9 mouse cellular contexts compared by ENCODE assay signal in the genomic region with DNA sequence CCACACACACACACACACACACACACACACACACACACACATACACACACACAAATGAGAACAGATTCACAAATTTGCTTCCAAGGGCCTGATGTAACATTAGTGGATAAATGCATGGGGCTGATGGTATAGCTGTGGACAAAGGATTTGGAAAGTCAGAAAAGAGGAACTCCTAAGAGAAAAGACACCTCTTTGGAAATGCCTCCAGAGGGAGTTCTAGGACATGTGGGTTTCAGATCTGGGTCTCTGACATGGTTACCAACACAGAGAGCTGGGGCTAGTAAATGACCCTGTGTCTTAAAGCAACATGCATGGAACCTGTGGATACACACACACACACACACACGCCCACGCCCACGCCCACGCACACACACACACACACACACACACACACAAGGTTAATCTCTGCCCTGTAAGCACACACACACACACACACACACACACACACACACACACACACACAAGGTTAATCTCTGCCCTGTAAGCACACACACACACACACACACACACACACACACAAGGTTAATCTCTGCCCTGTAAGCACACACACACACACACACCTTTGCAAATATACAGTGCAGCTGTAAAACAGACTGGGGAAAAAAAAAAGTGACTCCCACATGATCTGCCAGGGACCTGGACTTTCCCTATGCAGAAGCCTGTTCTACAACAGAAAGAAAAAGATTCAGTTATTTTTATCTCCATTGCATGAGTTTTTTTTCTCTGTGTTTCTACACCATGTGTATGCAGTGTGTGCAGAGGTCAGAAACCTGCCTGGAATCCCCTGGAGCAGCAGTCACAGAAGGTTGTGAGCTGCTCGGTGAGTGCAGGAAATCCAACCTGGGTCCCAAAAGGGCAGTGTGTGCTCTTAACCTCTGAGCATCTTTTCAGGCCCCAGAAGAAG. TPM values are rescaled to one million over a fixed set of nuclear protein-coding genes. Genes with fewer than 3 reads are reported as not detected.
DNase-seq lines count a peak whose midpoint lies in the region; ATAC-seq lines count a peak whose summit lies in the region.
"Not testable (repeated sequence)": the region's sequence is repeated elsewhere in the genome, so short reads cannot be mapped to it uniquely, and the experiment has no call there.
"Had no signal": no experiment of that assay in that cellular context is flagged by ENCODE, and none has a peak within 500 bp of the region (broad histone marks: within the 10 kb centered on the region; RNA-seq: fewer than 3 reads in every experiment).

No protein-coding gene starts in this region.

- DNase-seq in forebrain, embryonic 14.5 days (ENCODE audit: low spot score); liver, embryonic 11.5 days (ENCODE audit: low spot score); midbrain, embryonic 10.5 days (ENCODE audit: low spot score): not testable (repeated sequence)

- not testable (repeated sequence) for H3K4me3 ChIP-seq in embryonic facial prominence, embryonic 12.5 days; forebrain, embryonic 14.5 days (ENCODE audit: low read depth, low read length); hindbrain, embryonic 13.5 days; liver, embryonic 11.5 days (ENCODE audit: low read depth, low read length); stomach, embryonic 14.5 days (ENCODE audit: low read depth, low read length)
- H3K4me3 ChIP-seq in heart, embryonic 12.5 days, result peak overlapping the region; percentile 25; the same call in 1 of the 2 replicates
- 0 out of 2 replicates have a peak overlapping the region, but pooled peaks have one; percentile 10 for H3K4me3 ChIP-seq in kidney, embryonic 15.5 days (replicated peaks)
- H3K4me3 ChIP-seq in midbrain, embryonic 10.5 days, result peak overlapping the region; percentile 24; the same call in 1 of the 2 replicates

- H3K27me3 ChIP-seq in embryonic facial prominence, embryonic 12.5 days; forebrain, embryonic 14.5 days (replicated peaks; ENCODE audit: control insufficient read depth, insufficient read depth, low read length); heart, embryonic 12.5 days (replicated peaks); hindbrain, embryonic 13.5 days; kidney, embryonic 15.5 days; liver, embryonic 11.5 days (replicated peaks; ENCODE audit: control insufficient read depth, insufficient read depth, low read length); midbrain, embryonic 10.5 days (ENCODE audit: low read depth, poor library complexity, severe bottlenecking); stomach, embryonic 14.5 days (ENCODE audit: control insufficient read depth, insufficient read depth, low read length): not testable (repeated sequence)

- peak overlapping the region; percentile 35 for H3K4me2 ChIP-seq in embryonic facial prominence, embryonic 12.5 days (replicated peaks)
- peak overlapping the region; percentile 18; the same call in 1 of the 2 replicates for H3K4me2 ChIP-seq in forebrain, embryonic 14.5 days (ENCODE audit: low read length)
- H3K4me2 ChIP-seq in heart, embryonic 12.5 days, result peak overlapping the region; percentile 51
- H3K4me2 ChIP-seq in hindbrain, embryonic 13.5 days, result 0 out of 2 replicates have a peak overlapping the region, but pooled peaks have one; percentile 29
- peak overlapping the region; percentile 49 for H3K4me2 ChIP-seq in kidney, embryonic 15.5 days
- 0 out of 2 replicates have a peak overlapping the region, but pooled peaks have one; percentile 14 for H3K4me2 ChIP-seq in liver, embryonic 11.5 days
- 0 out of 2 replicates have a peak overlapping the region, but pooled peaks have one; percentile 23 for H3K4me2 ChIP-seq in stomach, embryonic 14.5 days (replicated peaks; ENCODE audit: low read depth, low read length)

- ATAC-seq in embryonic facial prominence, embryonic 12.5 days (ENCODE audit: insufficient number of reproducible peaks, insufficient read depth, low FRiP score, low TSS enrichment), result 0 out of 2 replicates have a peak, but pooled peaks have one; percentile 56
- ATAC-seq in forebrain, embryonic 14.5 days, result 0 out of 2 replicates have a peak, but pooled peaks have one; percentile 20
- not testable (repeated sequence) for ATAC-seq in heart, embryonic 12.5 days (ENCODE audit: insufficient number of reproducible peaks, low FRiP score); hindbrain, embryonic 13.5 days (ENCODE audit: low FRiP score); kidney, embryonic 15.5 days (replicated peaks; ENCODE audit: low FRiP score); liver, embryonic 11.5 days (replicated peaks; ENCODE audit: low FRiP score)
- peak; percentile 42; the same call in 1 of the 2 replicates for ATAC-seq in stomach, embryonic 14.5 days (ENCODE audit: insufficient number of reproducible peaks, insufficient read depth, low FRiP score, low read depth)

- H3K4me1 ChIP-seq in embryonic facial prominence, embryonic 12.5 days; forebrain, embryonic 14.5 days (ENCODE audit: control insufficient read depth, insufficient read depth, low read length); heart, embryonic 12.5 days (replicated peaks); hindbrain, embryonic 13.5 days (replicated peaks); kidney, embryonic 15.5 days; liver, embryonic 11.5 days (replicated peaks; ENCODE audit: control insufficient read depth, insufficient read depth, low read length); midbrain, embryonic 10.5 days; stomach, embryonic 14.5 days (ENCODE audit: control insufficient read depth, insufficient read depth, low read length): not testable (repeated sequence)

- not testable (repeated sequence) for H3K36me3 ChIP-seq in embryonic facial prominence, embryonic 12.5 days; forebrain, embryonic 14.5 days (ENCODE audit: control insufficient read depth, insufficient read depth, low read length); heart, embryonic 12.5 days; hindbrain, embryonic 13.5 days; kidney, embryonic 15.5 days; liver, embryonic 11.5 days (ENCODE audit: control insufficient read depth, insufficient read depth, low read length); midbrain, embryonic 10.5 days; stomach, embryonic 14.5 days (ENCODE audit: control insufficient read depth, insufficient read depth, low read length)

- not testable (repeated sequence) for H3K9me3 ChIP-seq in embryonic facial prominence, embryonic 12.5 days; forebrain, embryonic 14.5 days (replicated peaks; ENCODE audit: control insufficient read depth, low read length); heart, embryonic 12.5 days (replicated peaks); hindbrain, embryonic 13.5 days; kidney, embryonic 15.5 days (replicated peaks); liver, embryonic 11.5 days (ENCODE audit: control insufficient read depth, low read length); midbrain, embryonic 10.5 days (replicated peaks); stomach, embryonic 14.5 days (ENCODE audit: control insufficient read depth, low read depth, low read length)

- H3K27ac ChIP-seq in embryonic facial prominence, embryonic 12.5 days; forebrain, embryonic 14.5 days (ENCODE audit: low read depth, low read length); heart, embryonic 12.5 days (ENCODE audit: poor library complexity, severe bottlenecking); hindbrain, embryonic 13.5 days; kidney, embryonic 15.5 days; liver, embryonic 11.5 days (ENCODE audit: low read depth, low read length); midbrain, embryonic 10.5 days (replicated peaks); stomach, embryonic 14.5 days (ENCODE audit: low read length): not testable (repeated sequence)

- H3K9ac ChIP-seq in embryonic facial prominence, embryonic 12.5 days; forebrain, embryonic 14.5 days (ENCODE audit: low read length); heart, embryonic 12.5 days; hindbrain, embryonic 13.5 days; kidney, embryonic 15.5 days; liver, embryonic 11.5 days (ENCODE audit: low read depth, low read length); stomach, embryonic 14.5 days (replicated peaks; ENCODE audit: low read depth, low read length): not testable (repeated sequence)

- 40% methylated on average over 5 of the region's 5 CpGs for WGBS in embryonic facial prominence, embryonic 12.5 days
- WGBS in forebrain, embryonic 14.5 days, result 62% methylated on average over 4 of the region's 5 CpGs
- 0% methylated on average over 1 of the region's 5 CpGs for WGBS in heart, embryonic 12.5 days
- 60% methylated on average over 5 of the region's 5 CpGs for WGBS in hindbrain, embryonic 13.5 days
- WGBS in kidney, embryonic 15.5 days, result 54% methylated on average over 5 of the region's 5 CpGs
- WGBS in liver, embryonic 11.5 days, result 64% methylated on average over 4 of the region's 5 CpGs
- WGBS in midbrain, embryonic 10.5 days, result 81% methylated on average over 3 of the region's 5 CpGs
- WGBS in stomach, embryonic 14.5 days, result 52% methylated on average over 4 of the region's 5 CpGs

RNA-seq across cellular contexts. Expression of gene H60b, which starts 14.3 kb away (rescaled TPM):
- polyA plus RNA-seq in embryonic facial prominence, embryonic 12.5 days (2016; fragmentation: Nextera tagmentation; extraction: Ambion mirVana), result 0.37 and 0.73 TPM in 2 replicates
- 0.32 TPM in 1 of 2 replicates, not detected in the other for polyA plus RNA-seq in forebrain, embryonic 14.5 days (2014; fragmentation: Nextera tagmentation; extraction: Ambion mirVana)
- 0.35 and 0.55 TPM in 2 replicates for polyA plus RNA-seq in heart, embryonic 12.5 days (2016; fragmentation: Nextera tagmentation; extraction: Ambion mirVana)
- polyA plus RNA-seq in hindbrain, embryonic 13.5 days (2015; fragmentation: Nextera tagmentation; extraction: Ambion mirVana), result 0.61 and 1.0 TPM in 2 replicates
- polyA plus RNA-seq in kidney, embryonic 15.5 days (2015; fragmentation: Nextera tagmentation; extraction: Ambion mirVana), result 1.1 and 1.2 TPM in 2 replicates
- polyA plus RNA-seq in liver, embryonic 11.5 days (2014; fragmentation: Nextera tagmentation; extraction: Ambion mirVana), result 0.29 TPM in 1 of 2 replicates, not detected in the other
- 1.3 and 1.5 TPM in 2 replicates for polyA plus RNA-seq in midbrain, embryonic 10.5 days (2016; fragmentation: Nextera tagmentation; extraction: Ambion mirVana)
- polyA plus RNA-seq in stomach, embryonic 14.5 days (2014; fragmentation: Nextera tagmentation; extraction: Ambion mirVana), result 0.78 and 1.1 TPM in 2 replicates
- polyA plus RNA-seq: small intestine, adult 2 months had no signal

RNA-seq across cellular contexts. Expression of gene Raet1e, which starts 14.3 kb away (rescaled TPM):
- 8.6 and 8.9 TPM in 2 replicates for polyA plus RNA-seq in embryonic facial prominence, embryonic 12.5 days (2016; fragmentation: Nextera tagmentation; extraction: Ambion mirVana)
- 0.42 and 1.7 TPM in 2 replicates for polyA plus RNA-seq in forebrain, embryonic 14.5 days (2014; fragmentation: Nextera tagmentation; extraction: Ambion mirVana)
- 4.3 and 5.8 TPM in 2 replicates for polyA plus RNA-seq in heart, embryonic 12.5 days (2016; fragmentation: Nextera tagmentation; extraction: Ambion mirVana)
- polyA plus RNA-seq in hindbrain, embryonic 13.5 days (2015; fragmentation: Nextera tagmentation; extraction: Ambion mirVana), result 1.9 and 2.4 TPM in 2 replicates
- 11.7 and 12.7 TPM in 2 replicates for polyA plus RNA-seq in kidney, embryonic 15.5 days (2015; fragmentation: Nextera tagmentation; extraction: Ambion mirVana)
- 3.2 and 4.0 TPM in 2 replicates for polyA plus RNA-seq in liver, embryonic 11.5 days (2014; fragmentation: Nextera tagmentation; extraction: Ambion mirVana)
- polyA plus RNA-seq in midbrain, embryonic 10.5 days (2016; fragmentation: Nextera tagmentation; extraction: Ambion mirVana), result 18.3 and 21.8 TPM in 2 replicates
- polyA plus RNA-seq in stomach, embryonic 14.5 days (2014; fragmentation: Nextera tagmentation; extraction: Ambion mirVana), result 11.3 and 12.5 TPM in 2 replicates

RNA-seq across cellular contexts. Expression of gene E030030I06Rik, which starts 23.6 kb away (rescaled TPM):
- polyA plus RNA-seq in embryonic facial prominence, embryonic 12.5 days (2016; fragmentation: Nextera tagmentation; extraction: Ambion mirVana), result 13.6 and 19.9 TPM in 2 replicates
- polyA plus RNA-seq in forebrain, embryonic 14.5 days (2014; fragmentation: Nextera tagmentation; extraction: Ambion mirVana), result 5.0 and 6.5 TPM in 2 replicates
- 14.8 TPM in 2 replicates for polyA plus RNA-seq in heart, embryonic 12.5 days (2016; fragmentation: Nextera tagmentation; extraction: Ambion mirVana)
- polyA plus RNA-seq in hindbrain, embryonic 13.5 days (2015; fragmentation: Nextera tagmentation; extraction: Ambion mirVana), result 4.2 and 8.0 TPM in 2 replicates
- polyA plus RNA-seq in kidney, embryonic 15.5 days (2015; fragmentation: Nextera tagmentation; extraction: Ambion mirVana), result 21.6 and 29.6 TPM in 2 replicates
- polyA plus RNA-seq in liver, embryonic 11.5 days (2014; fragmentation: Nextera tagmentation; extraction: Ambion mirVana), result 6.3 and 8.2 TPM in 2 replicates
- 25.1 and 37.3 TPM in 2 replicates for polyA plus RNA-seq in midbrain, embryonic 10.5 days (2016; fragmentation: Nextera tagmentation; extraction: Ambion mirVana)
- polyA plus RNA-seq in stomach, embryonic 14.5 days (2014; fragmentation: Nextera tagmentation; extraction: Ambion mirVana), result 31.4 and 36.3 TPM in 2 replicates
